Mouse (Mus musculus) thymus, adult 2 months (tissue): Measurements from ENCODE around the gene Rab15.

Experiments used
- CTCF ChIP-seq: fragments of 200-500 bp; IDR thresholded peaks from 2 replicates; pipeline ENCODE4 v1.5.1; 2012; ENCODE audit warnings: mild to moderate bottlenecking, control low read depth, low read length, moderate library complexity, borderline replicate concordance; ENCODE audit not compliant: control insufficient read depth, poor library complexity, insufficient read depth; ENCODE audit errors: extremely low read depth
- POLR2A ChIP-seq: fragments of 200-500 bp; IDR thresholded peaks from 2 replicates; pipeline ENCODE4 v1.6.1; 2012; ENCODE audit warnings: mild to moderate bottlenecking, low read length, control low read depth, moderate library complexity; ENCODE audit not compliant: control insufficient read depth, poor library complexity, insufficient read depth; ENCODE audit errors: extremely low read depth

GRCm38 (mm10) chr12:76807796-76808195, 14.9 kb downstream of the Rab15 start:
- TF ChIP-seq CTCF (no peak), POLR2A (no peak)
